Mouse (Mus musculus) myocyte (in vitro differentiated cells): ENCODE results near the gene Cdc6. TPM values are rescaled to one million over a fixed set of nuclear protein-coding genes. Genes with fewer than 3 reads are reported as not detected.

Experiments used
- H3K27me3 ChIP-seq: one replicate; pipeline ENCODE4 v1.6.1; 2011; ENCODE audit not compliant: control insufficient read depth, insufficient read depth, insufficient read length
- H3K36me3 ChIP-seq: one replicate; pipeline ENCODE4 v1.6.1; 2011; ENCODE audit not compliant: control insufficient read depth, insufficient read depth
- H3K4me2 ChIP-seq: one replicate; pipeline ENCODE4 v1.6.1; 2011; ENCODE audit warnings: low read depth, control low read depth
- H3K4me3 ChIP-seq: one replicate; pipeline ENCODE4 v1.5.1; 2011; ENCODE audit warnings: mild to moderate bottlenecking, control low read depth, moderate library complexity
- H3K79me2 ChIP-seq: one replicate; pipeline ENCODE4 v1.6.1; 2011; ENCODE audit not compliant: control insufficient read depth, insufficient read depth
- H3ac ChIP-seq: one replicate; pipeline ENCODE4 v1.6.1; 2011; ENCODE audit not compliant: control insufficient read depth, insufficient read length
- CEBPB ChIP-seq: IDR thresholded peaks from 2 replicates; pipeline ENCODE4 v1.6.1; 2011; ENCODE audit warnings: mild to moderate bottlenecking, moderate library complexity; ENCODE audit not compliant: poor library complexity, insufficient read depth, severe bottlenecking
- E2F4 ChIP-seq: IDR thresholded peaks from one replicate; pipeline ENCODE4 v1.6.1; 2011; ENCODE audit warnings: mild to moderate bottlenecking, control low read depth, moderate library complexity; ENCODE audit not compliant: insufficient read depth
- MAX ChIP-seq: IDR thresholded peaks from one replicate; pipeline ENCODE4 v1.6.1; 2011; ENCODE audit warnings: low read depth, mild to moderate bottlenecking, control low read depth
- MYOD1 ChIP-seq, 3 experiments: IDR thresholded peaks; one replicate each; pipeline ENCODE4 v1.6.1; 2011; ENCODE audit warnings: control low read depth in 2 of 3, low read depth in 2 of 3, mild to moderate bottlenecking in 2 of 3, moderate library complexity in 1 of 3; ENCODE audit not compliant: insufficient read length in 2 of 3, control insufficient read depth in 1 of 3
- MYOG ChIP-seq, 3 experiments: IDR thresholded peaks; one replicate each; pipeline ENCODE4 v1.6.1; 2011; ENCODE audit warnings: control low read depth in 2 of 3, low read depth in 2 of 3, mild to moderate bottlenecking in 2 of 3; ENCODE audit not compliant: insufficient read length in 2 of 3, control insufficient read depth in 1 of 3, insufficient read depth in 1 of 3
- POLR2A ChIP-seq: IDR thresholded peaks from one replicate; pipeline ENCODE4 v1.6.1; 2011; ENCODE audit warnings: low read depth, mild to moderate bottlenecking, control low read depth, moderate library complexity; ENCODE audit not compliant: insufficient read length
- POLR2AphosphoS2 ChIP-seq: IDR thresholded peaks from one replicate; pipeline ENCODE4 v1.6.1; 2011; ENCODE audit warnings: low read depth, control low read depth; ENCODE audit not compliant: insufficient read length
- REST ChIP-seq: IDR thresholded peaks from one replicate; pipeline ENCODE4 v1.6.1; 2011; ENCODE audit warnings: mild to moderate bottlenecking, control low read depth, moderate library complexity; ENCODE audit not compliant: insufficient read depth, insufficient read length
- SRF ChIP-seq: IDR thresholded peaks from one replicate; pipeline ENCODE4 v1.6.1; 2011; ENCODE audit warnings: low read depth; ENCODE audit not compliant: control insufficient read depth, insufficient read length
- TCF12 ChIP-seq: IDR thresholded peaks from one replicate; pipeline ENCODE4 v1.6.1; 2011; ENCODE audit warnings: mild to moderate bottlenecking, control low read depth; ENCODE audit not compliant: poor library complexity, insufficient read depth, severe bottlenecking
- TCF3 ChIP-seq: IDR thresholded peaks from one replicate; pipeline ENCODE4 v1.6.1; 2011; ENCODE audit warnings: low read depth, control low read depth; ENCODE audit not compliant: insufficient read length
- USF1 ChIP-seq: IDR thresholded peaks from one replicate; pipeline ENCODE4 v1.6.1; 2011; ENCODE audit warnings: low read depth, mild to moderate bottlenecking, control low read depth, moderate library complexity
- polyA plus RNA-seq: library from polyadenylated mRNA; unstranded; fragments of >200 nt; fragmentation: generic; extraction: Trizol; gene quantifications from one replicate; pipeline ENCODE4 v1.2.1, GENCODE M21; 2012; ENCODE audit warnings: missing spikeins

Gene Cdc6
- polyA plus RNA-seq, 1 experiment, result 2.6 TPM

GRCm38 (mm10) chr11:98873900-98874299 is 33.7 kb upstream of the Cdc6 start:
- Histone ChIP-seq H3K4me3 (no peak overlapping the region), H3K27me3 (no peaks in the 10 kb centered on the region), H3K4me2 (peak overlapping the region; percentile 8), H3K36me3 (no peaks in the 10 kb centered on the region), H3ac (no peak overlapping the region), H3K79me2 (peaks cover 44% of the 10 kb centered on the region)
- TF ChIP-seq SRF (no peak), MYOG (IDR thresholded peaks at IDR 0.05; ENCODE audit: control insufficient read depth in 1 of 3, insufficient read depth in 1 of 3, insufficient read length in 2 of 3, low read depth in 2 of 3) (no peak), TCF12 (no peak), POLR2A (no peak), MAX (no peak), TCF3 (no peak), POLR2AphosphoS2 (no peak), CEBPB (no peak), REST (no peak), MYOD1 (IDR thresholded peaks at IDR 0.05; ENCODE audit: control insufficient read depth in 1 of 3, insufficient read length in 2 of 3, low read depth in 2 of 3) (no peak), E2F4 (no peak), USF1 (no peak)

DNA sequence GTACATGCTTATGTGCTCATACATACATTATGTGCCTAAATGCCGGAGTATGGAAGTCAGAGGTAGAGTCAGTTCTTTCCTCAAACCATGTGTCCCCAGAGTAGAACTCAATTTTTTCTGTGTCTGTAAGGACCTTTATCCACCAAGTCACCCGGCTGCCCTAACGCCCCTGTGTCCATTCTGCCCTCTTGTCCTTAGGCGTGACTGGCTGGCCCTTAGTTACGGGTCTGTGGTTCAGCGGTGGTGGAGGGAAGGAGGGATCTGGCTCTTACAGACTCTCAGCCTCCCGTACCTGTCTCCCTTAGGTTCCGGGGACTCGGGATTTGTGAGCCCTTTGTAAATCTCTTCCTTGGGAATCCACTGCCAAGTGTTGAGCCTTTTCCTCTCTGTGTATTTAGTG is 30.6 kb upstream of the Cdc6 start:
- Histone ChIP-seq H3K36me3 (no peaks in the 10 kb centered on the region), H3ac (no peak overlapping the region), H3K79me2 (peaks cover 43% of the 10 kb centered on the region), H3K27me3 (no peaks in the 10 kb centered on the region), H3K4me3 (no peak overlapping the region), H3K4me2 (no peak overlapping the region)
- TF ChIP-seq USF1, result no peak
- no peak for TF ChIP-seq MYOG (IDR thresholded peaks at IDR 0.05; ENCODE audit: control insufficient read depth in 1 of 3, insufficient read depth in 1 of 3, insufficient read length in 2 of 3, low read depth in 2 of 3)
- no peak for TF ChIP-seq SRF
- TF ChIP-seq MAX, result no peak
- no peak for TF ChIP-seq POLR2AphosphoS2
- TF ChIP-seq REST, result no peak
- no peak for TF ChIP-seq TCF3
- no peak for TF ChIP-seq CEBPB
- no peak for TF ChIP-seq E2F4

DNA sequence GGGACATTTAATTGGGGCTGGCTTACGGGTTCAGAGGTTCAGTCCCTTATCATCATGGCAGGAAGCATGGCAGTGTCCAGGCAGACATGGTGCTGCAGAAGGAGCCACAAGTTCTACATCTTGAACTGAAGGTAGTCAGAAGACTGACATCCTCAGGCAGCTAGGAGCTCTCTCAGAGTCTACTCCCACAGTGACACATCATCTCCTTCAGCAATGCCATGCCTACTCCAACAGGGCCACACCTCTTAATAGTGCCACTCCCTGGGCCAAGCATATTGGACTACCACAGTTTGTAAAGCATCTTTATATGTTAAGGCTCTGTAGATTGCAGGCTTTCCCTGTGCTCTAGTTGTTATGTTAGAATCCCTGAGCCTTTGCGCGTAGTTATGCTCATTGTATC is 19.9 kb upstream of the Cdc6 start:
- no peak overlapping the region for H3K4me2 ChIP-seq
- TF ChIP-seq CEBPB (no peak), SRF (no peak), MYOG (IDR thresholded peaks at IDR 0.05; ENCODE audit: control insufficient read depth in 1 of 3, insufficient read depth in 1 of 3, insufficient read length in 2 of 3, low read depth in 2 of 3) (no peak), TCF12 (no peak), USF1 (no peak)

GRCm38 (mm10) chr11:98889077-98889476 is 18.5 kb upstream of the Cdc6 start:
- H3K4me3 ChIP-seq, result no peak overlapping the region
- H3K27me3 ChIP-seq, result no peaks in the 10 kb centered on the region
- no peaks in the 10 kb centered on the region for H3K79me2 ChIP-seq
- no peak overlapping the region for H3ac ChIP-seq
- TF ChIP-seq MAX, result no peak
- TF ChIP-seq MYOG (IDR thresholded peaks at IDR 0.05; ENCODE audit: control insufficient read depth in 1 of 3, insufficient read depth in 1 of 3, insufficient read length in 2 of 3, low read depth in 2 of 3), result no peak
- no peak for TF ChIP-seq TCF12
- no peak for TF ChIP-seq E2F4
- no peak for TF ChIP-seq MYOD1 (IDR thresholded peaks at IDR 0.05; ENCODE audit: control insufficient read depth in 1 of 3, insufficient read length in 2 of 3, low read depth in 2 of 3)
- TF ChIP-seq TCF3, result no peak
- TF ChIP-seq POLR2A, result no peak
- no peak for TF ChIP-seq USF1
- no peak for TF ChIP-seq POLR2AphosphoS2
- no peak for TF ChIP-seq REST
- TF ChIP-seq SRF, result no peak
- no peak for TF ChIP-seq CEBPB
- H3K4me2 ChIP-seq, result no peak overlapping the region
- H3K36me3 ChIP-seq, result peaks cover 34% of the 10 kb centered on the region

More for the DNA sequence above, 19.9 kb upstream of the Cdc6 start:
- Histone ChIP-seq H3K36me3 (peaks cover 32% of the 10 kb centered on the region), H3ac (no peak overlapping the region), H3K27me3 (no peaks in the 10 kb centered on the region), H3K79me2 (peaks cover 5% of the 10 kb centered on the region), H3K4me3 (no peak overlapping the region)

DNA sequence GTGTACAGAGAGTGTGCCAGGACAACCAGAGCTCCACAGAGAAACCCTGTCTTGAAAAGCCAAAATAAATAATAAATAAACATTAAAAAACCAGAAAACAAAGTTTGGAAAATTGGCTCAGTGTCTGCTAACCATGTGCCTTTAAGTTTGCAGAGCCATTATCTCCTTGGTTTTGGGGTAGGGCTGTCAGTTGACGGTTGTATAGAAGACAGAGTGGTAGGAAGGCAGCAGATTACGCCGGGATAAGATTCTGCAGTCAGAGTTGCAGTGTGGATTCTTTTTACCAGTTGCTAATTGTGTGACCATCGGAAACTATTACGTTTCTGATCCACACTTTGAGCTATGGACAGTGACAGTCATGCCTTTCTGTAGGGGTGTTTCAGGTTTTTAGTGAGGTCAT is 17.6 kb upstream of the Cdc6 start:
- H3K4me2 ChIP-seq, result no peak overlapping the region
- no peaks in the 10 kb centered on the region for H3K79me2 ChIP-seq
- H3ac ChIP-seq, result no peak overlapping the region
- no peaks in the 10 kb centered on the region for H3K27me3 ChIP-seq
- peaks cover 34% of the 10 kb centered on the region for H3K36me3 ChIP-seq
- TF ChIP-seq E2F4 (no peak), POLR2AphosphoS2 (no peak), TCF12 (no peak), MYOG (IDR thresholded peaks at IDR 0.05; ENCODE audit: control insufficient read depth in 1 of 3, insufficient read depth in 1 of 3, insufficient read length in 2 of 3, low read depth in 2 of 3) (no peak), SRF (no peak), REST (no peak), MYOD1 (IDR thresholded peaks at IDR 0.05; ENCODE audit: control insufficient read depth in 1 of 3, insufficient read length in 2 of 3, low read depth in 2 of 3) (no peak), MAX (no peak)
- no peak overlapping the region for H3K4me3 ChIP-seq
